Mouse (Mus musculus) ES-Bruce4 (cell line): ENCODE data around the gene Wscd2.

Experiments
- CTCF ChIP-seq: IDR thresholded peaks from one replicate; pipeline ENCODE4 v1.8.1; 2011; ENCODE audit warnings: low read depth, low read length
- POLR2A ChIP-seq: IDR thresholded peaks from one replicate; pipeline ENCODE4 v1.8.1; 2011; ENCODE audit warnings: low read length; ENCODE audit not compliant: insufficient read depth

- no peak for TF ChIP-seq CTCF
- no peak for TF ChIP-seq POLR2A
Observed at GRCm38 (mm10) chr5:113619151-113619550, 129.0 kb downstream of the Wscd2 start.
